Mouse (Mus musculus): ENCODE results near the gene Pld1.
"Not testable (repeated sequence)": the region's sequence is repeated elsewhere in the genome, so short reads cannot be mapped to it uniquely, and the experiment has no call there.

The Pld1 gene

GRCm38 (mm10) chr3:27942991-27943390 lies 4.5 kb downstream of the Pld1 start:
- DNase-seq (ENCODE audit: low spot score): no peak

GRCm38 (mm10) chr3:27945397-27945796 lies 6.9 kb downstream of the Pld1 start:
- DNase-seq (ENCODE audit: low spot score): not testable (repeated sequence)

- DNase-seq (ENCODE audit: low spot score): no peak
These were observed 10.8 kb downstream of the Pld1 start for GRCm38 (mm10) chr3:27949175-27949872.

GRCm38 (mm10) chr3:27949873-27950250 lies 11.4 kb downstream of the Pld1 start:
- no peak for DNase-seq (ENCODE audit: low spot score)

GRCm38 (mm10) chr3:27950726-27951125 lies 12.2 kb downstream of the Pld1 start:
- DNase-seq (ENCODE audit: low spot score): no peak

- DNase-seq (ENCODE audit: low spot score): no peak
These were observed 13.2 kb downstream of the Pld1 start for GRCm38 (mm10) chr3:27951721-27952120.

GRCm38 (mm10) chr3:27956006-27956405 lies 17.5 kb downstream of the Pld1 start:
- no peak for DNase-seq (ENCODE audit: low spot score)

GRCm38 (mm10) chr3:27959221-27959620 lies 20.7 kb downstream of the Pld1 start:
- DNase-seq (ENCODE audit: low spot score): no peak

- no peak for DNase-seq (ENCODE audit: low spot score)
These were observed 22.7 kb downstream of the Pld1 start for GRCm38 (mm10) chr3:27961162-27961561.

- no peak for DNase-seq (ENCODE audit: low spot score)
These were observed 25.3 kb downstream of the Pld1 start for GRCm38 (mm10) chr3:27963795-27964201.

- DNase-seq (ENCODE audit: low spot score): no peak
These were observed 30.2 kb downstream of the Pld1 start for GRCm38 (mm10) chr3:27968671-27969070.

- no peak for DNase-seq (ENCODE audit: low spot score)
These were observed 35.4 kb downstream of the Pld1 start for GRCm38 (mm10) chr3:27973936-27974335.

- DNase-seq (ENCODE audit: low spot score): no peak
These were observed 36.5 kb downstream of the Pld1 start for GRCm38 (mm10) chr3:27974981-27975380.

- DNase-seq (ENCODE audit: low spot score): no peak
These were observed 38.5 kb downstream of the Pld1 start for GRCm38 (mm10) chr3:27976931-27977544.

- no peak for DNase-seq (ENCODE audit: low spot score)
These were observed 39.7 kb downstream of the Pld1 start for GRCm38 (mm10) chr3:27978030-27978723.

GRCm38 (mm10) chr3:27981591-27981990 lies 43.1 kb downstream of the Pld1 start:
- DNase-seq (ENCODE audit: low spot score): no peak

GRCm38 (mm10) chr3:27982436-27983017 lies 44.0 kb downstream of the Pld1 start:
- peak; percentile 70 for DNase-seq (ENCODE audit: low spot score)

- DNase-seq (ENCODE audit: low spot score): no peak
These were observed 44.8 kb downstream of the Pld1 start for GRCm38 (mm10) chr3:27983274-27983673.

- peak; percentile 50 for DNase-seq (ENCODE audit: low spot score)
These were observed 45.6 kb downstream of the Pld1 start for GRCm38 (mm10) chr3:27983935-27984577.

GRCm38 (mm10) chr3:27984620-27985019 lies 46.1 kb downstream of the Pld1 start:
- no peak for DNase-seq (ENCODE audit: low spot score)

- DNase-seq (ENCODE audit: low spot score): no peak
These were observed 46.8 kb downstream of the Pld1 start for GRCm38 (mm10) chr3:27985344-27985743.

- no peak for DNase-seq (ENCODE audit: low spot score)
These were observed 49.5 kb downstream of the Pld1 start for GRCm38 (mm10) chr3:27987891-27988536.
